Mouse (Mus musculus) bone marrow macrophage, adult 2 months (primary cell): ENCODE measurements around the gene Cldn22.
A peak's percentile ranks its signal among the peaks of the same experiment; 100 is the strongest.

ENCODE experiments used
- CTCF ChIP-seq: IDR thresholded peaks from 2 replicates; pipeline ENCODE4 v1.5.1; 2012; ENCODE audit warnings: low read depth, mild to moderate bottlenecking, low read length, moderate library complexity
- POLR2A ChIP-seq: IDR thresholded peaks from 2 replicates; pipeline ENCODE4 v1.6.1; 2012; ENCODE audit warnings: mild to moderate bottlenecking, low read depth, low read length, borderline replicate concordance

DNA sequence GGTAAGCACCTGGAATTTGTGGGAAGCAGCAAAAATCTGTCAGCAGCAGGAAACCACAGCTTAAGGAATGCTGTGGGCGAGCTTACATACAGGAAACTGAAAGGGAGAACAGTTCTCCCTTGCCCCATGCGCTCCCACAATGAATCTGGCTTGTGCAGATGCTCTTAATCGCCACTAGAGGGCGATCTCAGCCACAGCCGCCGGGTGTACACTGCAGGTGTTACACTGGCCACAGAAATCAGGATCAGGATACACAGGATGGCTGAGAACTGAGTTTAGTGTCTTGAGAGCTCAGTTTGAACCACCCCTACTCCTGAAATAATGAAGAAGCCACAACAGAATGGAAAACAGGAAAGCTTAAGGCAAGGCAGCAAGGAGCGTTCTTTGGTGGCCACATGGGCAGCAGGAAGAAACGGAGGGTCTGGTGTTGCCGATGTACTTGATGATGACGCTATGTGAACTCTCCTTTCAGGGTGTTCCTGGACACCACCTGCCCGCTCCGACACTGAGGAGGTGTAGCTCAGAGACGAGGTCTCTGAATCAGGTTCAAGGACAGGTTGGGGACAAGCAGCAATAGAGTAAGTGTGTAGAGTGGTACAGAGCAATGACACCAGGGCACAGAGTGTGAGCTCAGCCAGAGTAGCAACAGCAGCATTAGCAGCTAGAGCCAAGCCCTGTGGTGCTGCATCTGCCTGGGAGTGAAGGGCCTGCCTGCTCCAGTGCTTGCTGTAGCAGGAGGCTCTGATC lies 48.3 kb downstream of the Cldn22 start:
- TF ChIP-seq CTCF (peak; percentile 90), POLR2A (no peak)
